23 mouse cellular contexts compared by ENCODE assay signal in the genomic region with DNA sequence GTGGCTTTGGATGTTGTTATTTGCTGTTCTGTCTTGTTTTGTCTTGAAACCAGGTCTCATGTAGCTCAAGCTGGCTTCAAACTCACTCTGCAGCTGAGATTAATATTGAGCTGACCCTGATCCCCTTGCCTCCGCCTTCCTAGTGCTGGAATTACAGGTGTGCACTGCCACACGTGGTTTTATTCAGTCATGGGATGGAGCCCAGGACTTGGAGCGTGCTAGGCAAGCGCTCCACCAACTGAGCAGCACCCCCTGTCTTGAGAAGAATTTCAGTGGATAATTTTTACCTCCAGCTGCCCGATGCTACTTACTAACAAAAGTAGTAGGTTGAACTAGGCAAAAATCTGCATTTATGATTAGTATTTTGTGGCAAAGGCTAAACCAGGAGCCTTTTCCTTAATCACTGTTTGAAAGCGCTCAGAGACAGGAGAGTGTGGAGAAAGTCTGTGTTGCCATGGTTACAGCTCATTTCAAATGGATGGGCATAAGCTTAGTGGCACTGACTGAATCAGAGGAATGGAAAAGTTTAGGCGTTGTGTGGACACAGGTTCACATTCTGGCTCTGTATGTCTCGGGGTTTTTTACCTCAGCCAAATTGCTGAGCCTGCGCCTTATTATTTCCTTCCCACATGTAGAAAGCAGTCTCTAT. TPM values are rescaled to one million over a fixed set of nuclear protein-coding genes. Genes with fewer than 3 reads are reported as not detected.
DNase-seq lines count a peak whose midpoint lies in the region; ATAC-seq and TF ChIP-seq lines count a peak whose summit lies in the region.
"Had no signal": no experiment of that assay in that cellular context is flagged by ENCODE, and none has a peak within 500 bp of the region (broad histone marks: within the 10 kb centered on the region; RNA-seq: fewer than 3 reads in every experiment).

No protein-coding gene starts in this region.

- no peaks in the 10 kb centered on the region for H3K9me3 ChIP-seq in hindbrain, postnatal 0 days (ENCODE audit: low read length)
- H3K9me3 ChIP-seq in midbrain, postnatal 0 days (ENCODE audit: low read length) = no peaks in the 10 kb centered on the region
- H3K9me3 ChIP-seq in liver, postnatal 0 days (ENCODE audit: low read length) = no peaks in the 10 kb centered on the region
- H3K9me3 ChIP-seq: embryonic facial prominence, embryonic 15.5 days; heart, embryonic 10.5 days; limb, embryonic 15.5 days; stomach, embryonic 15.5 days had no signal

- peak; percentile 16 to 69 for DNase-seq in frontal cortex, adult 2 months (ENCODE audit: extremely low spot score in 1 of 2, low spot score in 1 of 2)
- no peak for DNase-seq in frontal cortex, postnatal 10 days (ENCODE audit: low spot score in 2 of 2)
- peak; percentile 40 to 80 for DNase-seq in left cerebral cortex, postnatal 25 days (ENCODE audit: low spot score in 2 of 2)
- no peak for DNase-seq in left cerebral cortex, postnatal 4 days
- peak; percentile 70 for DNase-seq in hindbrain, postnatal 0 days (ENCODE audit: low spot score)
- DNase-seq in midbrain, postnatal 0 days (ENCODE audit: low spot score) = peak; percentile 69
- no peak for DNase-seq in liver, postnatal 0 days
- DNase-seq: adrenal gland, postnatal 14 days; cerebellum, adult 8-10 months; gastrocnemius, postnatal 25 days; heart, postnatal 10 days; kidney, adult 9 months; kidney, postnatal 36 days; lung, postnatal 14 days had no signal

- intact Hi-C loops in left cerebral cortex, postnatal 25 days (cut with DNase I) = no loop called here
- intact Hi-C loops in left cerebral cortex, postnatal 4 days (cut with DNase I) = no loop called here

- H3K27ac ChIP-seq in hindbrain, postnatal 0 days = no peak overlapping the region
- H3K27ac ChIP-seq in midbrain, postnatal 0 days (ENCODE audit: low read depth, low read length) = no peak overlapping the region
- no peak overlapping the region for H3K27ac ChIP-seq in liver, postnatal 0 days (ENCODE audit: low read depth)
- H3K27ac ChIP-seq: embryonic facial prominence, embryonic 15.5 days; heart, embryonic 10.5 days; limb, embryonic 15.5 days; stomach, embryonic 15.5 days had no signal

- WGBS in hindbrain, postnatal 0 days = 46% methylated on average over 9 of the region's 9 CpGs
- WGBS in midbrain, postnatal 0 days = 28% methylated on average over 9 of the region's 9 CpGs
- 56% methylated on average over 9 of the region's 9 CpGs for WGBS in liver, postnatal 0 days (ENCODE audit: insufficient replicate concordance)

- no peak for TF ChIP-seq CTCF in hindbrain, postnatal 0 days (IDR thresholded peaks at IDR 0.05; ENCODE audit: low read depth)
- peak; percentile 43 for TF ChIP-seq CTCF in midbrain, postnatal 0 days (IDR thresholded peaks at IDR 0.05)
- no peak for TF ChIP-seq CTCF in liver, postnatal 0 days (IDR thresholded peaks at IDR 0.05; ENCODE audit: low read depth)

- no peaks in the 10 kb centered on the region for H3K27me3 ChIP-seq in hindbrain, postnatal 0 days (ENCODE audit: insufficient read depth, low read length)
- H3K27me3 ChIP-seq in midbrain, postnatal 0 days (ENCODE audit: insufficient read depth, low read length) = no peaks in the 10 kb centered on the region
- no peaks in the 10 kb centered on the region for H3K27me3 ChIP-seq in liver, postnatal 0 days (ENCODE audit: insufficient read depth, low read length)
- H3K27me3 ChIP-seq: limb, embryonic 15.5 days; stomach, embryonic 15.5 days had no signal

- TF ChIP-seq EP300 in liver, postnatal 0 days (IDR thresholded peaks at IDR 0.05; ENCODE audit: low read depth) = no peak

- no peaks in the 10 kb centered on the region for H3K4me1 ChIP-seq in hindbrain, postnatal 0 days (ENCODE audit: insufficient read depth, low read length)
- 0 out of 2 replicates have a peak, but pooled peaks cover 7% of the 10 kb centered on the region for H3K4me1 ChIP-seq in midbrain, postnatal 0 days (ENCODE audit: insufficient read depth, low read length)
- H3K4me1 ChIP-seq in liver, postnatal 0 days (ENCODE audit: insufficient read depth) = no peaks in the 10 kb centered on the region
- H3K4me1 ChIP-seq: embryonic facial prominence, embryonic 15.5 days; heart, embryonic 10.5 days; limb, embryonic 15.5 days; stomach, embryonic 15.5 days had no signal

- no peaks in the 10 kb centered on the region for H3K36me3 ChIP-seq in hindbrain, postnatal 0 days (ENCODE audit: insufficient read depth, low read length)
- no peaks in the 10 kb centered on the region for H3K36me3 ChIP-seq in midbrain, postnatal 0 days (ENCODE audit: insufficient read depth, low read length)
- H3K36me3 ChIP-seq in liver, postnatal 0 days (replicated peaks; ENCODE audit: insufficient read depth, low read length) = no peaks in the 10 kb centered on the region
- H3K36me3 ChIP-seq: embryonic facial prominence, embryonic 15.5 days; heart, embryonic 10.5 days; limb, embryonic 15.5 days; stomach, embryonic 15.5 days had no signal

- ATAC-seq in hindbrain, postnatal 0 days = peak; percentile 64; the same call in 1 of the 2 replicates
- ATAC-seq in midbrain, postnatal 0 days (ENCODE audit: low FRiP score) = 0 out of 2 replicates have a peak, but pooled peaks have one; percentile 68
- no peak for ATAC-seq in liver, postnatal 0 days
- ATAC-seq: inflammation-experienced regulatory T-cells, adult 6 months had no signal

- no peak overlapping the region for H3K4me3 ChIP-seq in hindbrain, postnatal 0 days (ENCODE audit: low read length)
- no peak overlapping the region for H3K4me3 ChIP-seq in midbrain, postnatal 0 days (ENCODE audit: low read depth, low read length)
- H3K4me3 ChIP-seq in liver, postnatal 0 days (ENCODE audit: low read depth, low read length) = no peak overlapping the region
- H3K4me3 ChIP-seq: embryonic facial prominence, embryonic 15.5 days; heart, embryonic 10.5 days; limb, embryonic 15.5 days; stomach, embryonic 15.5 days had no signal

- H3K9ac ChIP-seq in hindbrain, postnatal 0 days (replicated peaks; ENCODE audit: low read length) = no peak overlapping the region
- H3K9ac ChIP-seq in midbrain, postnatal 0 days (replicated peaks; ENCODE audit: low read length, poor library complexity, severe bottlenecking) = no peak overlapping the region
- no peak overlapping the region for H3K9ac ChIP-seq in liver, postnatal 0 days (replicated peaks)
- H3K9ac ChIP-seq: embryonic facial prominence, embryonic 15.5 days; limb, embryonic 15.5 days; stomach, embryonic 15.5 days had no signal

- no peak overlapping the region for H3K4me2 ChIP-seq in hindbrain, postnatal 0 days (ENCODE audit: low read depth, low read length)
- no peak overlapping the region for H3K4me2 ChIP-seq in midbrain, postnatal 0 days (ENCODE audit: low read depth, low read length, poor library complexity, severe bottlenecking)
- H3K4me2 ChIP-seq in liver, postnatal 0 days (ENCODE audit: low read depth, low read length) = no peak overlapping the region
- H3K4me2 ChIP-seq: embryonic facial prominence, embryonic 15.5 days; limb, embryonic 15.5 days; stomach, embryonic 15.5 days had no signal

RNA-seq across cellular contexts. Expression of gene Vax1, which starts 24.2 kb away (rescaled TPM):
- polyA plus RNA-seq in frontal cortex, adult 2 months (2012; rRNA removed) = 2.8 and 2.9 TPM in 2 replicates
- total RNA-seq in left cerebral cortex, postnatal 25 days (2021) = 1 to 10 TPM; 1.4 to 1.7 TPM
- 1 to 10 TPM; 2.4 to 3.2 TPM for total RNA-seq in left cerebral cortex, postnatal 4 days (2021)
- not detected in 2 replicates for total RNA-seq in hindbrain, postnatal 0 days (2014; rRNA removed)
- not detected in 2 replicates for polyA plus RNA-seq in hindbrain, postnatal 0 days (2015; fragmentation: Nextera tagmentation; extraction: Ambion mirVana)
- not detected in 2 replicates for total RNA-seq in midbrain, postnatal 0 days (2014; rRNA removed)
- 0.91 and 2.2 TPM in 2 replicates for polyA plus RNA-seq in midbrain, postnatal 0 days (2015; fragmentation: Nextera tagmentation; extraction: Ambion mirVana)
- not detected in 2 replicates for polyA plus RNA-seq in liver, postnatal 0 days (2015; fragmentation: Nextera tagmentation; extraction: Ambion mirVana)
- total RNA-seq: adrenal gland, postnatal 14 days; gastrocnemius, postnatal 25 days; heart, postnatal 10 days had no signal
- polyA plus RNA-seq: C2C12; heart, embryonic 10.5 days; inflammation-experienced regulatory T-cells, adult 6 months; limb, embryonic 15.5 days; liver, embryonic 16.5 days; spleen, adult 2 months; stomach, embryonic 15.5 days; thymus, postnatal 0 days had no signal

Comparison
In these comparisons a context has a peak if more than half of its experiments do, and no peak if none do; other contexts are left out.
1. DNase-seq: peak in frontal cortex, adult 2 months (2 of 2), left cerebral cortex, postnatal 25 days (2 of 2), hindbrain, postnatal 0 days (single experiment) and midbrain, postnatal 0 days (single experiment); none in frontal cortex, postnatal 10 days (0 of 2), left cerebral cortex, postnatal 4 days (single experiment) and liver, postnatal 0 days (single experiment).